Mouse (Mus musculus): ENCODE results near the gene Serpinb6b. TPM values are rescaled to one million over a fixed set of nuclear protein-coding genes. Genes with fewer than 3 reads are reported as not detected.
"Not testable (repeated sequence)": the region's sequence is repeated elsewhere in the genome, so short reads cannot be mapped to it uniquely, and the experiment has no call there.

The Serpinb6b gene
- total RNA-seq (2017): 34.6 and 52.6 TPM in 2 replicates

- peak; percentile 38 to 46 for ATAC-seq (replicated peaks in 1 of 2; ENCODE audit: insufficient read depth in 1 of 2, low FRiP score in 2 of 2, low TSS enrichment in 1 of 2, low read depth in 1 of 2, poor library complexity in 2 of 2, severe bottlenecking in 2 of 2)
Measured at GRCm38 (mm10) chr13:32964989-32965811, at the start of gene Serpinb6b. Serpinb6b (plus strand) TSS chr13:32965209.

GRCm38 (mm10) chr13:32922622-32923021 is 42.4 kb upstream of the Serpinb6b start:
- no peak for ATAC-seq (replicated peaks in 1 of 2; ENCODE audit: insufficient read depth in 1 of 2, low FRiP score in 2 of 2, low TSS enrichment in 1 of 2, low read depth in 1 of 2, poor library complexity in 2 of 2, severe bottlenecking in 2 of 2)

GRCm38 (mm10) chr13:32924578-32925360 is 40.2 kb upstream of the Serpinb6b start:
- ATAC-seq (replicated peaks in 1 of 2; ENCODE audit: insufficient read depth in 1 of 2, low FRiP score in 2 of 2, low TSS enrichment in 1 of 2, low read depth in 1 of 2, poor library complexity in 2 of 2, severe bottlenecking in 2 of 2): no peak

DNA sequence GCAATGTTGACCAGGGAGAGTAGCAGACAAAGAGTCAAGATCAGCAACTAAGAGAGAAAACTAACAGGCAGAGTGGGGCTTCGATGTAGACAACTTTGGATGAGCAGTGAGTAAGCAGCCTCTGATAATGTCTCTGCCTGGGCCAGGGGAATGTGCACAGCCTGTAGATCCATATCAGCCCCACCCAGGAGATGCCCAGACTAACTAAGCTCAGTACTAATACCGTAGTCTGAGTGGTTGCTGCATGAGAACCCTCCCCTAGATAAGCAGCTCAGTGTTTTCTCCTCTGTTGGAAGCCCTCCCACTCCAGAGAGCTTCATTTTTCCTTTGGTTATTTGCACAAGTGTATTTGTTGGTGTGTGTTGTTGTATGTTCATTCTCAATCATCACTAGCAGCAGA is 38.3 kb upstream of the Serpinb6b start:
- ATAC-seq (replicated peaks in 1 of 2; ENCODE audit: insufficient read depth in 1 of 2, low FRiP score in 2 of 2, low TSS enrichment in 1 of 2, low read depth in 1 of 2, poor library complexity in 2 of 2, severe bottlenecking in 2 of 2): no peak

- ATAC-seq (replicated peaks in 1 of 2; ENCODE audit: insufficient read depth in 1 of 2, low FRiP score in 2 of 2, low TSS enrichment in 1 of 2, low read depth in 1 of 2, poor library complexity in 2 of 2, severe bottlenecking in 2 of 2): no peak
Measured at GRCm38 (mm10) chr13:32927241-32927640, 37.8 kb upstream of the Serpinb6b start.

DNA sequence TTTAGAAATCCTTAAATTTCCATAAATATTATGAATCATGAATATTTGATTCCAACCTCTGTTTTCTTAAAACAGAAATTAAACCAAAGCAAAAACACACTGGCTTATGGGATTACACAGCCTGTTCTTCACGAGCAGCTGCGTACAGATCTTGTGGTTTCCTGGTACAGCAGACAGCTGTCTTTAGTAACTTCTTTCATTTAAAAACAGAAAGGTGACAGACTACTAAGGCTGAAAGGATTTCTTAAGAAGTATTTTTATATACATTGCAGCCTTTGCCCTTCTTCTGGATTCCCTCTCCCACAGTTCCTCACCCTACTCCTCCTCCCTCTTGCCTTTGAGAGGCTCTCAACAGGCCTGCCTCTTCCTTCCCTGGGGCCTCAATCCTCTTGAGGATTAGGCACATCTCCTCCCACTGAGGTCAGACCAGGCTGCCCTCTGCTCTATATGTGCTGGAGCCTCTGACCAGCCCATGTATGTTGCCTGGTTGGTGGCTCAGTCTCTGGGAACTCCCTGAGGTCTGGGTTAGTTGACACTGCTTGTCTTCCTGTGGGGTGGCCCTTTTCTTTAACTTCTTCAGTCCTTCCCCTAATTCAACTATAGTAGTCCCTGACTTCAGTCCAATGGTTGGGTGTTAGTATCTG is 35.8 kb upstream of the Serpinb6b start:
- ATAC-seq (replicated peaks in 1 of 2; ENCODE audit: insufficient read depth in 1 of 2, low FRiP score in 2 of 2, low TSS enrichment in 1 of 2, low read depth in 1 of 2, poor library complexity in 2 of 2, severe bottlenecking in 2 of 2): peak; percentile 42 to 56; a peak in 2 of 4 replicates

DNA sequence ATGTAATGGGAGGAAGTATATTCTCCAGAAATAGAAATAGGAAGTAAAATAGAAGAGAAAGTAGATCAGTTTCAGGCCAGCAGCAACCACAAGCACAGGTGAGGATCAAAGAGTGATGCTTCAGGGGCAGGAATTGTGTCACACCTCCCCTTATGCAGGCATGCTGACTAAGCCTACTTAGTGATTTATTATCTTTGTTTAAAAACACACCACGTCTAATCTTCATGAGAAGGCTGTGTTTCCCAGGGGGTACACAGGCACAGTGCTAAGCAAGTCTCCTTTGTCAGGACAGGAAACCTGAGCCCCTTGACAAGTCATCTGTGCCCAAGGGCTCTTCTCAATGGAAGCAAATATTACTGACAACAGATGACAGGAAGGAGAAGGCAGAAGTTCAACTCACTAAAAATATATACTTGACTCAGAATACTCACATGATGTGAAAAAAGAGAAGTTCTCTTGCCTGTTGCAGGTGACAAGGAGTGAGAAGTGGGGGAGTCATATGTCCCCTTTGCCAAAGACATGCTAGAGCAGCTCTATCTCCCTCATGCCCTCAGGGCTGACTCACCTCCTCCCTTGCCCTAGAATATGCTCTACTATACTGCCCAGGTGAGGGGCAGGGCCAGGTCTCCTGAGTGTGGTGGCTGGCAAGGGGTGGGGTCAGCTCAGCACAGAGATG is 30.2 kb upstream of the Serpinb6b start:
- peak; percentile 88 to 89 for ATAC-seq (replicated peaks in 1 of 2; ENCODE audit: insufficient read depth in 1 of 2, low FRiP score in 2 of 2, low TSS enrichment in 1 of 2, low read depth in 1 of 2, poor library complexity in 2 of 2, severe bottlenecking in 2 of 2)

DNA sequence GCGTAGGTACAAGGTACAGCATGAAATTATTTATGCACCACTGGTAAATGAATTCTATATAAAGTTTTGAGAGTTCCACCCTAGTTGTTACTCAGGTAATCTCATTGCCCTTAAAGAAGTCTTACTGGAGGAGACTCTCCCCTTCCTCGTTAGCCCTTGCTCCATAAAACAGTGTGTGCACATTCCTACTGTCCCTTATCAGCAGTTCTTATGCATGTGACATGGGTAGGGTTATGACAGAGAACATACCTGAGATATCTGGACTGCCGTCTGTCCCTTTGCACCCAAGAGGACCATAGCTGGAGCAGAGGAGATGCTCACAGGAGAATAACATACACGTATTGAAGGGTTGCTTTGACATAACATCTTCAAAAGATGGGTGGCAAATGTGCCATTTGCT is 26.7 kb upstream of the Serpinb6b start:
- ATAC-seq (replicated peaks in 1 of 2; ENCODE audit: insufficient read depth in 1 of 2, low FRiP score in 2 of 2, low TSS enrichment in 1 of 2, low read depth in 1 of 2, poor library complexity in 2 of 2, severe bottlenecking in 2 of 2): not testable (repeated sequence)

DNA sequence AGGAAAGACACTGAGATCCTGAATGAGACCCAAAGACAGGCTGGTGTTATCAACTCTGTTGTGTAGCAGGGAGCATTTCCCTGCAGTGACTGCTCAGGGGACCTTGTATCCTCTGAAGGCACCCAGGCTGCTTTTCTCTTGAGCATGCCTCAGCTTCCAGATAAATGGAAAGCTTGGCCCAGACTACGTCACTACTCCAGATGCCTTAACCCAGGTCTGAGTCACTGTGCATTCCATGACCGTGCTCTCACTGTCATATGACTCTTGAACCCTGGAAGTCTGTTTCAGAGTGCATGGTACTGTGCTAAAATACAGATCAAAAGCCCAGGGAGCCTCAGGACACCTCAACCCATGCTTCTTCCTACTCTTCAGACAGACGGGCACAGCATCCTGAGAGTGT is 25.8 kb upstream of the Serpinb6b start:
- ATAC-seq (replicated peaks in 1 of 2; ENCODE audit: insufficient read depth in 1 of 2, low FRiP score in 2 of 2, low TSS enrichment in 1 of 2, low read depth in 1 of 2, poor library complexity in 2 of 2, severe bottlenecking in 2 of 2): not testable (repeated sequence)

DNA sequence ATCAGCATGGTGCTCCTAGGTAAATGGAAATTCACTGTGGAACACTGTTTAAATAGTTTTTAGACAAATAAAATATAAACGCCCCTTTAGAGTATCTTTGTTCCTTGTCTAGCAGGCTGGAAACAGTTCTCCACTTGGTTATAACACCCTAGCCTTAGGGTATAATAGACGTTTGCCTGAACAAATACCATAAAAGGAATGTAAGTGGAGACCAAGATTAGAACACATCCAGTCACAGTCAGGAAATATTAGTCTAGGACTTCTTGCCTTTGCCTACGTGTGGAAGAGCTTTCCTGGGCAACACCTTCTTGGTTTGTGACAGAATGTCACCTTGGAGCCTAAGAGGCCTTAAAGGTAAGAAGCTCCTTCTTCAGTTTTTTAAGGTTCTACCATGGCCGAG is 8.5 kb upstream of the Serpinb6b start:
- ATAC-seq (replicated peaks in 1 of 2; ENCODE audit: insufficient read depth in 1 of 2, low FRiP score in 2 of 2, low TSS enrichment in 1 of 2, low read depth in 1 of 2, poor library complexity in 2 of 2, severe bottlenecking in 2 of 2): no peak

DNA sequence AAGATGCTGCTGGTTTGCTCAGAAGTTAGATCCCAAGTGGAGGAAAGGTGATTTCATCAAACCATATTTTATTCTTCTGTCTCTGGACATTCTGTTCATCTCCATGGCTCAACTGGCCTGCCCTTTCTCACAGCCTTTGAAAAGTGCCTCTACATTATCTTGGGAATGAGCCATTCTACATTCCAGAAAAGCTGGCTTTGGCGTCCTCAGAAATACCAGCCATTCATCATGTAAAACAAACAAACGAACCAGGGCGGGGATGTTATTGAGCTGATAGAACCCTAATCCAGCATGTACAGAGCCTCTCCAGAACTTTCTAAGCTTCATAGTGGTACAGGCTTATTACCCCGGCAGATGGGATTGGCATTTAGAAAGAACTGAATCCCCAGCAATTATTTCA is 7.1 kb upstream of the Serpinb6b start:
- no peak for ATAC-seq (replicated peaks in 1 of 2; ENCODE audit: insufficient read depth in 1 of 2, low FRiP score in 2 of 2, low TSS enrichment in 1 of 2, low read depth in 1 of 2, poor library complexity in 2 of 2, severe bottlenecking in 2 of 2)

- not testable (repeated sequence) for ATAC-seq (replicated peaks in 1 of 2; ENCODE audit: insufficient read depth in 1 of 2, low FRiP score in 2 of 2, low TSS enrichment in 1 of 2, low read depth in 1 of 2, poor library complexity in 2 of 2, severe bottlenecking in 2 of 2)
Measured at GRCm38 (mm10) chr13:32958521-32958920, 6.5 kb upstream of the Serpinb6b start.

DNA sequence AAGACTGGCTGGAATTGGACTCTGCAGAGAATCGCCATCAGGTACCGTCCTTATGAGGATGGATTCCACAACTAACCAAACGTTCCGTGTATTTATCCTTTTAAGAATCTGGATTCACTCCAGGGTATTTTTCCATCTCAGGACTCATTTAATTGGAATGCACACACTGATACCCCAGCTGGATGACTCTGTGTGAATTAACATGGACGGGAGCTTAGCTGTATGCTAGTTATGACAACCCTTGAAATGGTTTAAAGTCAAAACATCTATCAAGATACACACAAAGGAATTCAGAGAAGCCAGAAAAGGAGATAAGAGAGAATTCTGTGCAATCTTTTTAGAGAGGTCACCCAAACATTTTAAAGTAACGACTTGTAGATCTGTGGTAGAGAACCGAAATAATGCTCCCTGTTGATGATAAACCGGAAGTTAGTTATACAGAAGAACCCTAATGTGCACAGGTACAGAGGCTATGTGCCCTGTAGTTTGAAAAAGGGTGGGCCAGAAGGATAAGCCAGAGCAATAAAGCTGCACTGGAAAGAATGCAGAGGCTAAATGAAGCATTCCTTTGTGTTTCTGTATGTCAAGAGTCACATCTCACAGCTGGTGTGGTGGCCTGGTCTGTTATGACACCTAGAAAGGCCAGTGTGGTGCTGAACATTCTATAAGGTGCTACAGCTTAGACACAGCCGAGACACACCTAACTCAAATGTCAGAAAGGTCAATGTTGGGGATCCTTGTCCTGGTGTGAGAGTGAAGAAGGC is 837 bp upstream of the Serpinb6b start:
- ATAC-seq (replicated peaks in 1 of 2; ENCODE audit: insufficient read depth in 1 of 2, low FRiP score in 2 of 2, low TSS enrichment in 1 of 2, low read depth in 1 of 2, poor library complexity in 2 of 2, severe bottlenecking in 2 of 2): no peak

DNA sequence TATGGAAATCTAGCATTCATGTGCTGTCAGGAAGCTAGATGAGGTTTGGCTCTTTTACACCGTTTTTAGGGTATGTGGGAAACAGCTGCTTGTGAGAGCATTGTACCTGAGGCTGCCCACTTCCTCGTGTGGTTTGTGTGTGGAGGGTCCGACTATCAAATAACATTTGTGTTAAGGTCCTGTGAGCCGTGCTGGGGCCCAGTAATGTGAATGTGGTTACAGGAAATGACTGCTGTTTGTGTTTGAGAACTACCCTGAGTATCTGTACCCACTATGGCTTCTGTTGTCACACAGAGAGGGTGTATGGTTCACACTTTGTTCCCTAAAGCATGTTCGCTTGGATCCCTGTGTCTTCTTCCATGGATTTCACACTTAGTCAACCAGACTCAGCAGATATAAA is 1.1 kb downstream of the Serpinb6b start:
- peak; percentile 73 to 76 for ATAC-seq (replicated peaks in 1 of 2; ENCODE audit: insufficient read depth in 1 of 2, low FRiP score in 2 of 2, low TSS enrichment in 1 of 2, low read depth in 1 of 2, poor library complexity in 2 of 2, severe bottlenecking in 2 of 2)

- ATAC-seq (replicated peaks in 1 of 2; ENCODE audit: insufficient read depth in 1 of 2, low FRiP score in 2 of 2, low TSS enrichment in 1 of 2, low read depth in 1 of 2, poor library complexity in 2 of 2, severe bottlenecking in 2 of 2): no peak
Measured at GRCm38 (mm10) chr13:32967233-32967632, 2.2 kb downstream of the Serpinb6b start.

DNA sequence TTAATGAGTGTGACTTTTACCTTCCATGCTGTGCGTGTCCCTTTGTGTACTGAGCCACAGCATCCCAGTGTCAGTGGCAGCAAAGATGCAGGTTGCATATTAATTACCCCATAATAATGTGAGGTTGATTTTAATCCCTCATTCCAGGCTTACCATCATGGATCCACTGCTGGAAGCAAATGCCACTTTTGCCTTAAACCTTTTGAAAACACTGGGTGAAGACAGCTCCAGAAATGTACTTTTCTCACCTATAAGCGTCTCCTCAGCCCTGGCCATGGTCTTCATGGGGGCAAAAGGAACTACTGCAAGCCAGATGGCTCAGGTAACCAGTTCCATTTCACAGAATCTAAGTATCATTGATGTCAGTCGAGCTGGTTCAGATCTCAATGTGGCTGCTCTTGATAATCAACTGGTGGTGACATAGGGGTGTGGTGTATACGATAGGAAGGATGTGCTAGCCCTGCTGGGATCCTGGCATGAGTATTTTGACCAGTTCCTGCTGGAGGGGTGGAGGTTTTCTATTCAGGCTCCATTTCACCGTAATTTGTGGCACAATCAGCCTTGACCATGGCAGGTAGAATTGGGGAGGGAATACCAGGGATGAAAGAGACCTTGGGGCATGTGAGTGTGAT is 3.5 kb downstream of the Serpinb6b start:
- peak in 1 of 2 experiments; percentile 22; a peak in 1 of 4 replicates for ATAC-seq (replicated peaks in 1 of 2; ENCODE audit: insufficient read depth in 1 of 2, low FRiP score in 2 of 2, low TSS enrichment in 1 of 2, low read depth in 1 of 2, poor library complexity in 2 of 2, severe bottlenecking in 2 of 2)

Measured in hematopoietic stem cell, adult 5-6 weeks (primary cell).